Mouse (Mus musculus) 416B (cell line): Measurements from ENCODE around the gene Cideb.

ENCODE experiments used
- DNase-seq: peaks from one replicate; pipeline ENCODE4 v3.0.0; 2011; ENCODE audit warnings: low read depth

The Cideb gene

GRCm38 (mm10) chr14:55765696-55766095, 7.4 kb upstream of the Cideb start, which contains the start of gene Ltb4r1:
Ltb4r1 (plus strand) TSS chr14:55765962.
- peak; percentile 57 for DNase-seq

- peak; percentile 46 for DNase-seq
Observed at GRCm38 (mm10) chr14:55763166-55763565, 4.9 kb upstream of the Cideb start.

GRCm38 (mm10) chr14:55762001-55762821, 4.0 kb upstream of the Cideb start:
- DNase-seq, result no peak

GRCm38 (mm10) chr14:55761163-55761562, 2.9 kb upstream of the Cideb start, which contains the start of gene Ltb4r2:
Ltb4r2 (plus strand) TSS chr14:55761428.
- no peak for DNase-seq

- DNase-seq, result peak; percentile 81
Observed at GRCm38 (mm10) chr14:55760156-55760555, 1.9 kb upstream of the Cideb start.

GRCm38 (mm10) chr14:55757566-55757965, 692 bp downstream of the Cideb start:
- peak; percentile 62 for DNase-seq

- DNase-seq, result peak; percentile 52
Observed at GRCm38 (mm10) chr14:55747051-55747847, 11.0 kb downstream of the Cideb start.

- DNase-seq, result no peak
Observed at GRCm38 (mm10) chr14:55745861-55746237, 12.4 kb downstream of the Cideb start.

- DNase-seq, result peak; percentile 87
Observed at GRCm38 (mm10) chr14:55745180-55745860, 12.9 kb downstream of the Cideb start, which contains the start of the genes Dhrs1 and Nop9. Dhrs1 (minus strand) TSS chr14:55745690. Nop9 (plus strand) TSS chr14:55745693.

GRCm38 (mm10) chr14:55743711-55744110, 14.5 kb downstream of the Cideb start:
- DNase-seq, result peak; percentile 79

- peak; percentile 86 for DNase-seq
Observed at GRCm38 (mm10) chr14:55737086-55737687, 21.1 kb downstream of the Cideb start.

GRCm38 (mm10) chr14:55735758-55736157, 22.5 kb downstream of the Cideb start:
- DNase-seq, result no peak

- DNase-seq, result no peak
Observed at GRCm38 (mm10) chr14:55735334-55735733, 22.9 kb downstream of the Cideb start.

- DNase-seq, result no peak
Observed at GRCm38 (mm10) chr14:55734869-55735268, 23.4 kb downstream of the Cideb start.

GRCm38 (mm10) chr14:55733889-55734288, 24.4 kb downstream of the Cideb start:
- no peak for DNase-seq

- no peak for DNase-seq
Observed at GRCm38 (mm10) chr14:55730531-55731032, 27.7 kb downstream of the Cideb start.

- DNase-seq, result no peak
Observed at GRCm38 (mm10) chr14:55730116-55730515, 28.1 kb downstream of the Cideb start.

- no peak for DNase-seq
Observed at GRCm38 (mm10) chr14:55727889-55728685, 30.2 kb downstream of the Cideb start.

- no peak for DNase-seq
Observed at GRCm38 (mm10) chr14:55726261-55726660, 32.0 kb downstream of the Cideb start.

GRCm38 (mm10) chr14:55724411-55724871, 33.8 kb downstream of the Cideb start:
- peak; percentile 97 for DNase-seq

GRCm38 (mm10) chr14:55723433-55723832, 34.8 kb downstream of the Cideb start:
- DNase-seq, result peak; percentile 51
